Mouse (Mus musculus) limb, embryonic 11.5 days (tissue): Measurements from ENCODE around the gene Plpp7. TPM values are rescaled to one million over a fixed set of nuclear protein-coding genes. Genes with fewer than 3 reads are reported as not detected.

Experiments used
- ATAC-seq: fragments of 200-750 bp; cut with Nextera tagmentation; 2 replicates; pipeline ENCODE4 v1.8.0; 2017; ENCODE audit warnings: low read depth; ENCODE audit not compliant: insufficient number of reproducible peaks, low FRiP score, low TSS enrichment
- DNase-seq: peaks from one replicate; pipeline ENCODE4 v3.0.0-alpha.2; 2015; ENCODE audit warnings: low spot score
- H3K27ac ChIP-seq: fragments of 300-500 bp; sonication (generic); replicated peaks from 2 replicates; pipeline ENCODE4 v1.5.1; 2014; ENCODE audit warnings: low read depth, mild to moderate bottlenecking, low read length
- H3K27me3 ChIP-seq: fragments of 300-500 bp; sonication (generic); 2 replicates; pipeline ENCODE4 v1.6.1; 2014; ENCODE audit warnings: mild to moderate bottlenecking, low read length, mixed read lengths; ENCODE audit not compliant: control insufficient read depth, insufficient read depth
- H3K36me3 ChIP-seq: fragments of 300-500 bp; sonication (generic); 2 replicates; pipeline ENCODE4 v1.6.1; 2014; ENCODE audit warnings: mild to moderate bottlenecking, low read length, moderate library complexity, mixed read lengths; ENCODE audit not compliant: control insufficient read depth, insufficient read depth
- H3K4me1 ChIP-seq: fragments of 300-500 bp; sonication (generic); 2 replicates; pipeline ENCODE4 v1.6.1; 2014; ENCODE audit warnings: low read length, mixed read lengths; ENCODE audit not compliant: control insufficient read depth, insufficient read depth
- H3K4me2 ChIP-seq: fragments of 300-500 bp; sonication (generic); 2 replicates; pipeline ENCODE4 v1.6.1; 2014; ENCODE audit warnings: low read depth, mild to moderate bottlenecking, moderate library complexity; ENCODE audit not compliant: severe bottlenecking
- H3K4me3 ChIP-seq: fragments of 300-500 bp; sonication (generic); 2 replicates; pipeline ENCODE4 v1.5.1; 2014; ENCODE audit warnings: low read depth, low read length
- H3K9ac ChIP-seq: fragments of 300-500 bp; sonication (generic); 2 replicates; pipeline ENCODE4 v1.6.1; 2014; ENCODE audit warnings: mild to moderate bottlenecking, low read length
- H3K9me3 ChIP-seq: fragments of 300-500 bp; sonication (generic); 2 replicates; pipeline ENCODE4 v1.6.1; 2016; ENCODE audit warnings: low read length; ENCODE audit not compliant: control insufficient read depth
- WGBS: fragments of 180-500 bp; shearing (Covaris S2); extraction: QIAGEN DNeasy Blood & Tissue Kit; methylation state at CpG from one replicate; pipeline ENCODE4 v1.1.7; 2014; 5-methylcytosine and 5-hydroxymethylcytosine counted together
- polyA plus RNA-seq: library from polyadenylated mRNA; unstranded; fragments of >200 nt; fragmentation: Nextera tagmentation; extraction: Ambion mirVana; gene quantifications from 2 replicates; pipeline ENCODE4 v1.2.1, GENCODE M21; 2014

Plpp7 gene
- polyA plus RNA-seq, 1 experiment from 2014 or later: 2.7 TPM

- Histone ChIP-seq H3K4me1 (no peaks in the 10 kb centered on the region), H3K36me3 (no peaks in the 10 kb centered on the region), H3K9ac (no peak overlapping the region), H3K4me3 (peak overlapping the region; percentile 20; the same call in 1 of the 2 replicates), H3K27ac (no peak overlapping the region), H3K27me3 (no peaks in the 10 kb centered on the region), H3K9me3 (no peaks in the 10 kb centered on the region), H3K4me2 (peak overlapping the region; percentile 44; the same call in 1 of the 2 replicates)
- WGBS: 81% methylated on average over 10 of the region's 10 CpGs
- DNase-seq: no peak
- ATAC-seq: no peak
These were observed 743 bp downstream of the Plpp7 start for GRCm38 (mm10) chr2:32096122-32096420.

GRCm38 (mm10) chr2:32102944-32103343 is 7.6 kb downstream of the Plpp7 start:
- no peak for DNase-seq
- Histone ChIP-seq H3K9me3 (no peaks in the 10 kb centered on the region), H3K27ac (no peak overlapping the region), H3K4me2 (no peak overlapping the region), H3K36me3 (no peaks in the 10 kb centered on the region), H3K27me3 (no peaks in the 10 kb centered on the region), H3K4me1 (no peaks in the 10 kb centered on the region), H3K4me3 (no peak overlapping the region), H3K9ac (no peak overlapping the region)
- ATAC-seq: no peak
- 61% methylated on average over 5 of the region's 5 CpGs for WGBS

DNA sequence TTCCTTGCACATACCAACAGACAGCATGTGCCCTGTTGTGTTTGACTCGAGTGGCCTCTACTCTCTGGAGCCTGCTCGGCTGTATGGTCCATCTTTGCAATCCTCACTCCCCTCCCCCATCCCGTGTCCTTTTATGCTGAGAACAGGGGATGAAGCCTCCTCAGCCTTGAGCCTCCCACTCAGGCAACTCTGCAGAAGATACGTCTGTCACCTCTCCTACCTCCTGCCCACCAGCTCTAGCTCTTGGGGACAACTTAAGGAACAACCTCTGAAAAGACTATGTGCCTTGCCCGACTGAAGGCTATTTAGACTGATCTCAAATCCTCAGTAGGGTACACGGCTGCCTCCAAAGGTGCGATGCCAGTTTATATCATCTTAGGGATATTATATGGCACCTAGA is 8.2 kb downstream of the Plpp7 start:
- no peak overlapping the region for H3K27ac ChIP-seq
- no peak overlapping the region for H3K9ac ChIP-seq
- no peaks in the 10 kb centered on the region for H3K4me1 ChIP-seq
- H3K4me3 ChIP-seq: no peak overlapping the region
- ATAC-seq: no peak
- H3K27me3 ChIP-seq: no peaks in the 10 kb centered on the region
- no peaks in the 10 kb centered on the region for H3K36me3 ChIP-seq
- WGBS: 81% methylated on average over 7 of the region's 7 CpGs
- H3K9me3 ChIP-seq: no peaks in the 10 kb centered on the region
- DNase-seq: no peak
- H3K4me2 ChIP-seq: no peak overlapping the region

GRCm38 (mm10) chr2:32104122-32104521 is 8.8 kb downstream of the Plpp7 start:
- Histone ChIP-seq H3K9ac (no peak overlapping the region), H3K4me1 (no peaks in the 10 kb centered on the region), H3K36me3 (no peaks in the 10 kb centered on the region), H3K4me3 (no peak overlapping the region), H3K27ac (no peak overlapping the region), H3K27me3 (no peaks in the 10 kb centered on the region), H3K4me2 (no peak overlapping the region), H3K9me3 (no peaks in the 10 kb centered on the region)
- DNase-seq (no peak), ATAC-seq (no peak)
- 80% methylated on average over 7 of the region's 7 CpGs for WGBS

DNA sequence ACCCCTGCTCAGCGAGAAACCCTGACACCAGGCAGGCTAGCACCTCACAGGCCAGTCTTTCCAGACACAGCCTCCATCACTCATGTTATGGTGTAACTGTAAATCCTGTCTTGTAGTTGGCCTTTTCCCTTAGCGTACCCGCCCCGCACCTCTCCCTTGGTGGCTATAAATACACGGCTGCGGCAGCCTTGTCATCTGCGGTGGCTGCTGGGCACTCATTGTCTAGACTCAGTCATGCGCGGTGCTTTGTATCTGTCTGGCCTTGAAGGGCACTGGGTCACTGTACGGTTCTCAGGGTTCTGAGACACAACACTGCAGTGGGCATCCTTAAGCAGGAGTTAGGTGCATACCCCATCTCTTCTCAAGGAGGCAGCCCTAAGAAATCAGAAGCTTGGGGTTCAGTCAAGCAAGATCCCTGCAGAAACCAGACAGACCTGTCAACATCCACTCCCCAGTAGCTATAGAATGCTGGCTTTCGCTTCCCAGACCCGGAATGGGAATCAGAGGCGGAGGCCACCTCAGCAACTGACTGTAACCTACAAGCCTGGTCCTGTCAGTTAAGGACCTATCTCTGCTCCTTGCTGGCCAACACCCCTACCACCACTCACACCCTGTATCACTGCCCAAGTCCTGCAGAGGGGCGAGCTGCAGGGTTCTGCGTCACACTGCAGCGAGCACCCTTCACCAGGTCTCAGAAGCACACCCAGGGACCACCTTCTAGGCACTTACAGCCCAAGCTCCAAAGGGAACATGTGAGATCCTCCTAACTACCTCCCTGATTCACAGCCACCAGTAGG is 10.0 kb downstream of the Plpp7 start:
- no peak overlapping the region for H3K27ac ChIP-seq
- no peak for ATAC-seq
- DNase-seq: no peak
- 88% methylated on average over 16 of the region's 16 CpGs for WGBS
- H3K9ac ChIP-seq: no peak overlapping the region
- no peaks in the 10 kb centered on the region for H3K9me3 ChIP-seq
- no peak overlapping the region for H3K4me2 ChIP-seq
- no peaks in the 10 kb centered on the region for H3K27me3 ChIP-seq
- H3K36me3 ChIP-seq: no peaks in the 10 kb centered on the region
- no peaks in the 10 kb centered on the region for H3K4me1 ChIP-seq
- no peak overlapping the region for H3K4me3 ChIP-seq

DNA sequence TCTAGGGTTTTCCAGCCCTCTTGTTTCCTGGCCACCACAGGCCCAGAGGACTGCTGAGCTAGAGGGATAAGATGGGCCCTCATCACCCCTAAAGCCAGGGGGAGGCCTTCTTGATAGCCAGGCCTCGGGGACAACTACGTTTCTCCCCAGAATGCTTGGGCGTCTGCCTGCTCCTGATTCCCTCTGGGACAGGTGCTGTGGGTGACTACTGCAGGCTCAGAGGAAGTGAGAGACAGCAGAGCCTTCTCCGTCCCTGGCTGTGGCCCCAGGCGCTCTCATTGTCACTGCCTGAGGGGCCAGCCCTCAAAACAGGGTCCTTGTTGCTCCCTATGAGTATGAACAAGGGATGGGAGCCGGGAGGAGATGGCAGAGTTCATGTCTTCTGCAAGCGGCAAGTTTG is 10.6 kb downstream of the Plpp7 start:
- Histone ChIP-seq H3K27ac (no peak overlapping the region), H3K4me2 (no peak overlapping the region), H3K27me3 (no peaks in the 10 kb centered on the region), H3K9ac (no peak overlapping the region), H3K36me3 (no peaks in the 10 kb centered on the region), H3K4me1 (no peaks in the 10 kb centered on the region), H3K9me3 (no peaks in the 10 kb centered on the region), H3K4me3 (no peak overlapping the region)
- ATAC-seq: no peak
- WGBS: 72% methylated on average over 7 of the region's 7 CpGs
- DNase-seq: no peak

DNA sequence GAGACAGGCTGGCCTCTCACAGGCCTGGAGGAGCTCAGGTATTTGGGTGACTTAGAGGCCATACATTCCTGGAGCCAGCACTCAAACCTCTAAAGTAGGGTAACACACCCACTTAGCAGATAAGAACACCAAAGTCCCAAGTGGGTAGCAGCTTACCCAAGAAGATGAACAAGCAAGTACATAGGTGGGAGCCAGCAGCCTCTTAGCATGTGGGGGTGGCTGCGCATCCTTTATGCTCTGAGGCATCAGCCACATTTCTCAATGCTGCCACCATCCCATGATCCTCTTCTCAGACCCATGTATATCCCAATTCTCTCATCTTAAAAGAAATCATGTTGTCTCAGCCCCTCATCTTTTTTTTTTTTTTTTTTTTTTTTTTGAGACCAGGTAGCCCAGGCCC is 15.9 kb downstream of the Plpp7 start:
- no peaks in the 10 kb centered on the region for H3K36me3 ChIP-seq
- no peak overlapping the region for H3K4me3 ChIP-seq
- WGBS: 100% methylated on average over 1 of the region's 1 CpGs
- no peak overlapping the region for H3K9ac ChIP-seq
- no peak overlapping the region for H3K4me2 ChIP-seq
- H3K27me3 ChIP-seq: no peaks in the 10 kb centered on the region
- H3K9me3 ChIP-seq: no peaks in the 10 kb centered on the region
- ATAC-seq (no peak), DNase-seq (no peak)
- H3K4me1 ChIP-seq: no peaks in the 10 kb centered on the region
- H3K27ac ChIP-seq: no peak overlapping the region

DNA sequence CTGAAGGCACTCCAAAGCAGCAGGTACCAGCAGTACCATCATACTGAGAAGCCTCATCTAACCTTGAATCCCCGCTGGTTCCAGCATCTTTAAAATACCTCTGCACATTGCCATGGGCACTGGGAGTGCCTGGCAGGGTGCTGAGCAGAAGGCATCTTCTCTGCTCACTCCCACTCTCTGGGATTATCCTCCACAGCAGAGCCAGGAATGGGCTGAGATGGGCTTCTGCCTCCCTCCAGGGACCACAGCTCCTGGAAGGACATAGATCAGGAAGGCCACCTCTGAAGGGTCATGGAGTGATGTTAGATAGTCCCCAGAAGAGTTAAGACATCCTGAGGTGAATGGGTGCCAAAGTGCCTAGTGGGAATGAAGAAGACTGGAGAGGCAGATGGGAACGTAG is 17.2 kb downstream of the Plpp7 start:
- Histone ChIP-seq H3K36me3 (no peaks in the 10 kb centered on the region), H3K4me1 (no peaks in the 10 kb centered on the region), H3K4me2 (no peak overlapping the region), H3K27ac (no peak overlapping the region), H3K4me3 (no peak overlapping the region), H3K27me3 (no peaks in the 10 kb centered on the region), H3K9ac (no peak overlapping the region), H3K9me3 (no peaks in the 10 kb centered on the region)
- WGBS: 79% methylated on average over 2 of the region's 2 CpGs
- no peak for ATAC-seq
- DNase-seq: no peak

GRCm38 (mm10) chr2:32115851-32116268 is 20.5 kb downstream of the Plpp7 start:
- Histone ChIP-seq H3K36me3 (no peaks in the 10 kb centered on the region), H3K4me3 (no peak overlapping the region), H3K4me2 (no peak overlapping the region), H3K9me3 (no peaks in the 10 kb centered on the region), H3K27me3 (no peaks in the 10 kb centered on the region), H3K27ac (no peak overlapping the region), H3K4me1 (no peaks in the 10 kb centered on the region), H3K9ac (no peak overlapping the region)
- WGBS: 91% methylated on average over 4 of the region's 4 CpGs
- ATAC-seq: no peak
- no peak for DNase-seq
